Mouse (Mus musculus) retina, embryonic 14.5 days (tissue): Measurements from ENCODE around the gene Ift122.
"Not testable (repeated sequence)": the region's sequence is repeated elsewhere in the genome, so short reads cannot be mapped to it uniquely, and the experiment has no call there.

Experiments
- DNase-seq: peaks from one replicate; pipeline ENCODE4 v3.0.0-alpha.2; 2015; ENCODE audit warnings: low spot score

The Ift122 gene

GRCm38 (mm10) chr6:115846640-115847411, 6.4 kb upstream of the Ift122 start:
- DNase-seq: peak; percentile 78

GRCm38 (mm10) chr6:115848598-115849304, 4.5 kb upstream of the Ift122 start:
- DNase-seq: no peak

GRCm38 (mm10) chr6:115852446-115853090, 702 bp upstream of the Ift122 start:
- DNase-seq: peak; percentile 23

DNA sequence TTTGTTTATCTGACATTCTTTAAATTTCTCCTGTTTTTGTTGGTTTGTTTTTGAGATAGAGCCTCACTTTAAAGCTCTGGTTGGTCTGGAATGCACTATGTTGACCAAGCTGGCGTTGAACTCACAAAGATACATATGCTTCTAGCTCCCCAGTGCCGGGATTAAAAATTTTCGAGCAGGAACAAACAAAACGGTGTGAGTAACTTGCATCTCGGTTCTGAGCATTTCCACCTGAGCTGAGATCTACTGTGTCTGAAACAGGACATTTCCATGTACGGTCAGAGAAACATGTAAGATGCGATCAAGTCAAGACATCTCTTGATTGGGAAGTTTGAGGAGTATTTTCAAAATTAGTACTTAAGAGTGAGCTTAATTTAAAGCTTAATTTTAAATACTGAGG, 715 bp downstream of the Ift122 start:
- no peak for DNase-seq

DNA sequence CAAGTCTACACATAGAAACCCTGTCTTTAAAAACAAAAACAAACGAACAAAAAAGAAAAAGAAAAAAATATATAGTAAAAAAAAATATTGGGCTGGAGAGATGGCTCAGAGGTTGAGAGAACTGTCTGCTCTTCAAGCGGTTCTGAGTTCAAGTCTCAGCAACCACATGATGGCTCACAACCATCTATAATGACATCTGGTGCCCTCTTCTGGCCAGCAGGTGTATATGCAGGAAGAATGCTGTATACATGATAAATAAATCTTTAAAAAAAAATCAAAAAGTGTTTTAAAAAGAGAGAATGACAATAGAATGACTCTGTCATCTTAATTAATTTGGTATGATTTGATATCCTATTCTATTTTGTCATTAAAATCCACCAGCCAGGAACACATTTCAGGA, 1.2 kb downstream of the Ift122 start:
- DNase-seq: peak; percentile 32

DNA sequence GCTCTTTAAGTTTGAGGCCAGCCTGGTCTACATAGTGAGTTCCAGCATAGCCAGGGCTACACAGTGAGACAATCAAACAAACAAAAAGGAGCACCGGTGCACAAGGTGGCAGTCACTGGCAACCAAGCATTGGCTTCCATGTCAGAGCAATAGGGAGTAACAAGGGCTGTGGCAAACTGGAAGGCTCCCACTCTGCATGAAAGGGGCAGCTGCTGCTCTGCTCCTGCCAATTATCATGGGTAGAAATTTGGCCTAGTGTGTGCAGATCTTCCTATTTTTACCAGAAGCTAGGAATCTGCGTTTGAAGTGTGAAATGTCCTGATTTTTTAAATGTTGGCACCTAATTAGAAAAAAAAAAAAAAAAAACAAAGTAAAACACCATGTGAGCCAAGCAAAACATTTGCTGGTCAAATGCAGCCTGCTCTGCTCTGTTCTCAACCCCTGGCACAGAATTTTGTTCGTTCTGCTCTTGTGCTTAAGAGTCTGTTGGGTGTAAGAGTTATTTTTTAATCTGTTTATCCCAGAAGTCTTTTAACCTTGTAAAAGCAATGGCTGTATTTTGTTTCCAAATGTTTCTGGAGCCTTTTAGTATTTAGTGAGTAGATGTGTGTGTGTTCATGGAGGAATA, 2.6 kb downstream of the Ift122 start:
- DNase-seq: no peak

DNA sequence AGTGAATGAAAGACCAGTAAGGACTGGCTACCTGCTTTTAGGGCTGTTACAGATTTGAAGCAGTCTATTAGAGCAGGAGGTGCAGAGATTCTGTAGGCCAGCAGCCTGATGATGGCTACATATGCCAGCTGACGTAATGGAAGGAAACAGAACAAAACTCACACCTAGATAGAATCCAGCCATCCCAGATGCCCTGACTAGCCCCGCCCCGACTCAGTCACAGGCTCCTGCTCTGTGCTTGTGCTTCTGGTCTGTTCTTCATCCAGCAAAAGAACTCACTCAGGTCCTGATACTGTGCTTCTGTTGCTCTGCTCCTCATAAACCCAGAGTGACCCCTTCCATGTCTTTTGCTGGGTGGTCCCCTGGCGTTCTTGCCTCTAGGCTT, 3.1 kb downstream of the Ift122 start:
- no peak for DNase-seq

DNA sequence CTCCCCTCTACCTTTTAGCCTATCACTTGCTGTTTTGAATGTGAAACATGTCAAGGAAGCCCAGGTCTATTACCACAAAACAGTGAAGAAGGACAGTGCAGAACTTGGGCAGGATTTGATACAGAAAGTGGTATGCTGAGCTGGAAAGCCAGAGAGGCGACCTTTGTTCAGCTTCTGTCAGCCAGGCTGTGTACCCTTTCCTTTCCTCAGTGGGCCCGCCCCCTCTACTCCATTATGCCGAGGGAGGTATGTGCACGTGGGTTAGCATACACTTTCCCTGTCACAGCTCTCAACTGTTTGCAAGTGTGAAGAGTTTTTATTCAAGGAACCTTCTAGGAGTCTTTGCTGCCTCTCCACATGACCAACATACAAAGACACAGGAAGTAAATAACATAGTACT, 6.0 kb downstream of the Ift122 start:
- DNase-seq: no peak

DNA sequence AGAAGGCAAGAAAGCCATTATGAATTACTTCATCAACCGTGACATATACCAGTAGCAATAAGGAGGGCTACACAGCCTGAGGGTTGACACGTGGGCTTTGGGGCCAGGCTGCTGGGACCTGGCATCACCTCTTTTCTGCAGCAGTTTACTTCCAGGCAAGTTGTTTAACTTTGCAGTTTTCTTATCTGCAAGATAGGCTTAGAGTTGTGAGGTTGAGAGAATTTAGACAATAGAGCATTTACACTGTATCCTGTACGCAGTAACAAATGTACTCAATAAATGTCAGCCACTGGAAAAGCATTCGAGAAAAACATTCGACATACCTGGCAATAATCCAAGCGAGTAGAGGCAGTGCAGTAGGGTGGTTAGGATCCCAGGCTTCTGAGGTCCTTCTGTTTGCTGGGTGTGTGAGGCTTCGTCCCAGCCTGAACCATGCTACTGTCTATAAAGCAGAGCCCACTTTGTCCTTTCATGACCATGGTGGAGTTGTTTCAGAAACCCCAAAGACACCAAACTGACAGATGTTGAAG, 6.8 kb downstream of the Ift122 start:
- DNase-seq: no peak

GRCm38 (mm10) chr6:115863340-115863841, 10.1 kb downstream of the Ift122 start:
- no peak for DNase-seq

DNA sequence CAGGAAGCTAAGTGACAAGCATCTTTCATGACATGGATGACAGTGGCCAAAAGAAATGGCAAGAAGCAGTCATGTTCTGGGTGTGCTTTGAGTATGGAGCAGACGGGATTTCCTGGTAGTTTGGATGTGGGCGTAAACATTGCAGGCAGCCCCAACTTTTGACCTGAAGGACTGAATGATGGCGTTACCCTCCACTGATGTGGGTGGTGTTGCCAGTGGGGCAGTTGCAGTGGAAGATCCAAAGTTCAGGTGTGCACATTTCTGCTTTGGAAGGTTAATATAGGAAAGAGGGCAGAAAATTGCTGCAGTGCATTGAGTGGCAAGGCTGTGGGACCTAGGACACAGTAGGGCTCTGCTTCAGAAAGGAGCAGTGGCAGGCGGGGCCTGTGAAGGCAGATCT, 12.0 kb downstream of the Ift122 start:
- no peak for DNase-seq

- DNase-seq: not testable (repeated sequence)
Observed at GRCm38 (mm10) chr6:115867157-115867556, 13.9 kb downstream of the Ift122 start.

GRCm38 (mm10) chr6:115871318-115871717, 18.0 kb downstream of the Ift122 start:
- not testable (repeated sequence) for DNase-seq

- DNase-seq: no peak
Observed at GRCm38 (mm10) chr6:115877239-115877638, 24.0 kb downstream of the Ift122 start.

GRCm38 (mm10) chr6:115878694-115879093, 25.4 kb downstream of the Ift122 start:
- DNase-seq: no peak

GRCm38 (mm10) chr6:115879736-115880135, 26.5 kb downstream of the Ift122 start:
- no peak for DNase-seq

- DNase-seq: no peak
Observed at GRCm38 (mm10) chr6:115880751-115881150, 27.5 kb downstream of the Ift122 start.

DNA sequence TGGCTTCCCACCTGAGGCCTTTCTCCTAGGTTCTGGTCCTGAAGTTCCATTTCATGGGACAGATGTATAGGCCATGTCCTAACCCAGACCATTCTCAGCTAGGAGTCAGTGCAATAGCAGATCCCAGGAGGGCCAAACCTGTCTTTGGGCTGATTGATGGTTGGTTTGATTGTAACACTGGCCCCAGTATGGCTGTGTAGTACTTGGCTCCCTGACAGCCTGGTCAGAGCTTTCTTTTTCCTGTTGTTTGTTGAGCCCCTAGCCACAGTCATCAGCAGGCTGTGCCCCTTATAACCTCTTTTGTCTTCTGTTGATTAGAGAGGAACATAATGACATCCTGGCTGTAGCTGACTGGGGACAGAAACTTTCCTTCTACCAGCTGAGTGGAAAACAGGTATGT, 30.7 kb downstream of the Ift122 start:
- DNase-seq: no peak

GRCm38 (mm10) chr6:115886894-115887293, 33.6 kb downstream of the Ift122 start:
- no peak for DNase-seq

DNA sequence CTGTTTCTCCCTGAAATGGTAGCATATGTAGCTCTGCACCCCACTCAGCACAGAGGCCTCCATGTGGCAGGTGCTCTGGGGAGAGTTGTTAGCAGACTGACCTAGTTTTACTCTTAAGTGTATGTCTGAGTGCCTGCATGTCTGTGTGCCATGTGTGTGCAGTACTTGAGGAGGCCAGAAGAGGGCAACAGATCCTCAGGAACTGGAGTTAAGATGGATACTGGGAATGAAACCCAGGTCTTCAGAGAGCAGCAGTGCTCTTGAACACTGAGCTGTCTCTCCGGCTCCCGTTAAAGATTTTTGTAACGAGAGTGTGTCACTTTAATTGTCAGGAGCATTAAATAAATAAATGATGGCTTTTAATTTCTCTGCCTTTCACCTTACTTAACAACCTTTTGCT, 35.0 kb downstream of the Ift122 start:
- DNase-seq: peak; percentile 38

DNA sequence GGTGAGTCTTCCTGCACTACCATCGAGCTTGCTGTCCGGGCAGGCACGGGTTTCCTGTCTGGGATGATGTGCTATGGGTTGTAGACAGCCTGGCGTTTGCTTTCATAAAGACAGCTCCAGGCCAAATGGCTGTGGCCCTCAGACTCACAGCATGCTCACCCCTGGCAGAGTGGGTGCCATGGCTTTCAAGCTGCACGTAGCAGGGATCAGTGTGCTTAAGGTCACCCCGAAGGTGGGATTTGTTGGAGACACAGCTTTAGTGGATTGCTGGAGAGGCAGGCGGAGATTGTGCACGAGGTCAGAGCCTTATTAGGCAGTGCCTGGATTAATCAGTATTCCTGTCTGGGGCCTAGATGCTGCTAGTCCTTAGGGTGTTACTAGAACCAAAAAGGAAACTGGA, 37.3 kb downstream of the Ift122 start:
- no peak for DNase-seq

DNA sequence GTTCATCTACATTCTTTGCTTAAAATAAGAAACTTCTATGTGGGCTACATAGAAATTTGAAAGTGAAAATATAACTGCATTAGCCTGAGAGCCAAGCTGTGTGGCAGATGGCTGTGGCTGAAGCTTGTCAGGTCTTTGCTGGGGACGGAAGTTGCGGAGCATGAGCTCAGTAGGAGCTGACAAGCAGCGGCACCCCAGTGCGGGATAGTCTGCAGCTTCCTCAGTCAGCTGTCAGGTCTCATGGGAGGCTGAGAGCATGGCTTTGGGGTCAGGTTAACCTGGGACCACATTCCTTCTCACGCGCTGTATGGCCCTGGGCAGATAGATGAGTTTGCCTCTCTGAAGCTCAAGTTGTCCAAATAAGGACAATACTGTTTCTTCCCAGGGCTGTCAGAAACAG, 37.8 kb downstream of the Ift122 start:
- DNase-seq: peak; percentile 21
